Mouse (Mus musculus) Patski (cell line): ENCODE data around the gene Csf1. TPM values are rescaled to one million over a fixed set of nuclear protein-coding genes. Genes with fewer than 3 reads are reported as not detected.

ENCODE experiments used
- ATAC-seq: fragments of 100-300 bp; one replicate; pipeline ENCODE4 v1.8.0; 2021
- CTCF ChIA-PET: fragments of 350-600 bp; sonication (Branson Sonifier 250); formaldehyde crosslinking; loops from one replicate; lab custom pipeline; 2022; ENCODE audit warnings: inconsistent platforms; lab: Charles Lee
- POLR2A ChIA-PET: fragments of 350-600 bp; sonication (Branson Sonifier 250); formaldehyde crosslinking; loops from one replicate; lab custom pipeline; 2022; ENCODE audit warnings: antibody characterized with exemption, inconsistent platforms; lab: Charles Lee
- DNase-seq: peaks from one replicate; pipeline ENCODE4 v3.0.0-alpha.2; 2011; ENCODE audit warnings: low read depth, low spot score
- H3K27me3 ChIP-seq: fragments of 371-371 bp; one replicate; pipeline ENCODE4 v1.5.1; 2021
- CTCF ChIP-seq: fragments of 100-300 bp; IDR thresholded peaks from one replicate; pipeline ENCODE4 v1.5.1; 2021
- in situ Hi-C: fragments of 300-500 bp; cut with MboI; formaldehyde crosslinking; loops from 3 replicates; pipeline ENCODE4 v1.11.1; 2018; ENCODE audit warnings: low pct_unique_long_range_greater_than_20kb, mixed read lengths
- polyA plus RNA-seq: library from polyadenylated mRNA; unstranded; gene quantifications from one replicate; pipeline ENCODE4 v1.2.3, GENCODE M21; 2021

Csf1 gene
- polyA plus RNA-seq, 1 experiment from 2014 or later, result 414 TPM

- in situ Hi-C loops, result no loop called here
- no peaks in the 10 kb centered on the region for H3K27me3 ChIP-seq
- no peak for TF ChIP-seq CTCF
- ATAC-seq (no peak), DNase-seq (no peak)
- POLR2A ChIA-PET, result interaction anchor here (0.6 to 1.0 kb wide), 2 partner anchors 18 to 26 kb away, joined by 3 read pairs; no protein-coding TSS in a partner anchor
- CTCF ChIA-PET, result interaction anchor here (0.6 to 1.2 kb wide), 4 partner anchors 10 to 24 kb away, joined by 3 to 4 read pairs (median 4); no protein-coding TSS in a partner anchor
Measured at GRCm38 (mm10) chr3:107733329-107733728, 26.9 kb downstream of the Csf1 start.

DNA sequence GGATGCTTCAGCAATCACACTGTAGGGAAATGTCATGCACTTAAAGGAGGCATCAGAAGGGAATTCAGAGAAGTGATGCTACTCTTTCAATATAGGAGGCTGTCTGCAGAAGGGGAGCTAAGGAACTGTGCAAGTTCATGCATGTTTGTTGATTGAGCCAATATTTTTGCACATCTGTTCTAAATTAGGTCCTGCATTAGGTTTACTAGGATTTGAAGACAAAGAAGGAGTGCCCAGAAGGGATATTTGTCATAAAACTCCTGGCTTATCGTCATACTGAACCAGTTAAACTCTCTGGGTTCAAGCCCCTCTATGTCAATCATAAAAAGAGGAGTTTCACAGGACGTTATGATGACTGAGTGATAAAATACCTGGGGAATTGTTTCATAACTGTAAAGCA is 30.0 kb downstream of the Csf1 start:
- H3K27me3 ChIP-seq, result no peaks in the 10 kb centered on the region
- in situ Hi-C loops, result no loop called here
- ATAC-seq (no peak), DNase-seq (no peak)
- CTCF ChIA-PET, result interaction anchor here (1.7 to 1.8 kb wide), 2 partner anchors 10 to 14 kb away, joined by 4 to 6 read pairs; no protein-coding TSS in a partner anchor
- no peak for TF ChIP-seq CTCF
- POLR2A ChIA-PET, result no interaction called here

GRCm38 (mm10) chr3:107728509-107728908 is 31.8 kb downstream of the Csf1 start:
- ChIA-PET CTCF (interaction anchor here (1.5 to 7.2 kb wide), 4 partner anchors 9 to 24 kb away, joined by 3 to 39 read pairs (median 22); no protein-coding TSS in a partner anchor), POLR2A (interaction anchor here (0.5 kb wide), 1 partner anchor 817 kb away, joined by 3 read pairs; no protein-coding TSS in a partner anchor)
- TF ChIP-seq CTCF, result no peak
- in situ Hi-C loops, result no loop called here
- DNase-seq (no peak), ATAC-seq (no peak)
- H3K27me3 ChIP-seq, result no peaks in the 10 kb centered on the region

DNA sequence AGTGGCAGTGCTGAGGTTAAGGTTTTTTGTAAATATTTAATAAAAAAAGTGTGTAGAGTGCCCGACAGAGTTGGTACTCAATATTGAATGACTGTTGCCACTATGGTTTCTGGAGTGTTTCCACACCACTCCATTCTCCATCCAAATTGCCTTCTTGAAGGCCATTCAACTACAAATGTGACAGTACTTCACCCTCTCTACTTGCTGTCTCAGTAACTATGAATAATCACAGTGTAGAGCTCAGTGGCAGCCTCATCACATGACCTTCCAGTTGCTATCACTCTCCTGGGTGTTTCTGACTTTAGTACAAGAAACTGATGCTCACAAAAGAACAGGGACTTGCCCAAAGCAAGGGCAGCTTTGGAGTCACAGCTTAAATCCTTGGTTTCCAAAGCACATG is 44.3 kb downstream of the Csf1 start:
- no peaks in the 10 kb centered on the region for H3K27me3 ChIP-seq
- DNase-seq (no peak), ATAC-seq (no peak)
- ChIA-PET CTCF (interaction anchor here (0.9 to 5.3 kb wide), 12 partner anchors 8 to 151 kb away, joined by 3 to 39 read pairs (median 5); no protein-coding TSS in a partner anchor), POLR2A (interaction anchor here (1.1 to 1.9 kb wide), 3 partner anchors 17 to 78 kb away, joined by 3 to 10 read pairs (median 4); partner anchors contain the start of gene Ahcyl1)
- no peak for TF ChIP-seq CTCF
- in situ Hi-C loops, result no loop called here

- in situ Hi-C loops, result no loop called here
- POLR2A ChIA-PET, result interaction anchor here (0.8 to 1.9 kb wide), 4 partner anchors 8 to 80 kb away, joined by 3 to 4 read pairs (median 4); no protein-coding TSS in a partner anchor
- ATAC-seq (no peak), DNase-seq (no peak)
- CTCF ChIA-PET, result interaction anchor here (1.0 to 5.1 kb wide), 7 partner anchors 8 to 150 kb away, joined by 3 to 39 read pairs (median 5); no protein-coding TSS in a partner anchor
- no peaks in the 10 kb centered on the region for H3K27me3 ChIP-seq
- TF ChIP-seq CTCF, result no peak
Measured at GRCm38 (mm10) chr3:107714276-107714933, 45.9 kb downstream of the Csf1 start.

DNA sequence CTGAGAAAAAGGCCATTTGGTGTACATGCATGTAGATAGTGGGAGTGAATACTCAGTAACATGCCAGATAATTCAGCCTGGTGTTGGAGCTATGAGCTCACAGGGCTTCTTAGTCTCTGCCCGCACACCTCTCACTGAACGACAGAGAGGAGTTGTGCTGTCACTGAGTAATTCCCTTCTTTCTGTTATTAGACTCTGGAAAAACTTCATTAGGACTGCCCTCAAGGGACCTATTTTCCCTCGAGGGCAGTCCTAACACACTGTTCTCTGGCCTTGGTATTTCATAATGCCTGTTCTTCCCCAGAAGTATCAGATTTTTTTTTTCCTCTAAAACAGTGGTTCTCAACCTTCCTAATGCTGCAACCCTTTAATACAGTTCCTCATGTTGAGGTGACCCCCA is 48.2 kb downstream of the Csf1 start:
- POLR2A ChIA-PET, result interaction anchor here (1.6 kb wide), 1 partner anchor 12 kb away, joined by 4 read pairs; no protein-coding TSS in a partner anchor

DNA sequence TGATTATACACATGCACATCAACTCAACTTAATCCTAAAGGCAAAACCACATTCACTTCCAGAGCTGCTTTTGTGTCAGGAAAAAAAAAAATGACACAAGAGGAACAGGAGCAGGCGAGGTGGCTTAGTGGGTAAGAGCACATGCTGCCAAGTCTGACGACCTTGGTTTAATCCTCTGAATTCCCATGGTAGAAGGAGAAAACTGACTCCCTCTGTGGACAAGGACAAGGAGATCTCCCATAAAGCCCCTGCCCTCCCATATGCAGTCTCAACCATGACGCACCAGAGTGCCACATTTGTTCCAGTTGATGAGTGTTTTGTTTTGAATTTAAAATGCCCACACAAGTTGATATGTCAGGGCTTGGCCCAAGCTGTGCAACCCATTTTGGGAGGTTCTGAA is 51.1 kb downstream of the Csf1 start:
- no peaks in the 10 kb centered on the region for H3K27me3 ChIP-seq
- ATAC-seq, result no peak
- no peak for DNase-seq
- in situ Hi-C loops, result loop anchor here (10.0 kb wide), 1 partner anchor 436 kb away; the partner anchor contains the start of gene Gnai3
- ChIA-PET POLR2A (no interaction called here), CTCF (interaction anchor here (1.0 to 8.9 kb wide), 5 partner anchors 9 to 31 kb away, joined by 3 to 55 read pairs (median 33); no protein-coding TSS in a partner anchor)
- TF ChIP-seq CTCF, result no peak

More for the DNA sequence above, 48.2 kb downstream of the Csf1 start:
- DNase-seq (no peak), ATAC-seq (no peak)
- in situ Hi-C loops, result no loop called here
- no peak for TF ChIP-seq CTCF
- H3K27me3 ChIP-seq, result no peaks in the 10 kb centered on the region
- CTCF ChIA-PET, result interaction anchor here (5.8 kb wide), 1 partner anchor 13 kb away, joined by 39 read pairs; no protein-coding TSS in a partner anchor

- ATAC-seq, result no peak
- CTCF ChIA-PET, result interaction anchor here (0.7 to 15.8 kb wide), 13 partner anchors 8 to 256 kb away, joined by 3 to 215 read pairs (median 6); no protein-coding TSS in a partner anchor
Measured at GRCm38 (mm10) chr3:107707239-107707638, 53.0 kb downstream of the Csf1 start.

DNA sequence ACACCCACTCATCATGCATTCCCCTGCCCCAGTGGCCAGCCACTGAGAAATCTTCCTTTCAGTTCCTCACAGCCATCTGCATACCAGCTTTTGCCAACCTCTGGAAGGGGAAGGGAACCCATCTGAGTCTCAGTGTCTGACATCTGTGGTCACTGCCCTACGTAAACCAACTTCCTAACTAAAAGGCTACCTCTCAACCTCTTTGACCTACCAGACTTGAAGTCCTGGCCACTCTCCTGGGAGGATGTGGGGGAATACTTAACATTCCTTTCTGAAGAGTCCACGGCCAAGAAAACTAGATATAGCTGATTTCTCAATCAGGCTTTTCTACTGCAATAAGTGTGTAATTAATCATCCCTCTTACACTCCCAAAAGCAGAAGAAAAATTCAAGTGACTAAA is 54.1 kb downstream of the Csf1 start:
- DNase-seq, result peak; percentile 57
- ChIA-PET CTCF (interaction anchor here (0.8 to 15.8 kb wide), 14 partner anchors 9 to 158 kb away, joined by 3 to 215 read pairs (median 6); no protein-coding TSS in a partner anchor), POLR2A (interaction anchor here (0.6 to 1.9 kb wide), 6 partner anchors 9 to 54 kb away, joined by 3 to 10 read pairs (median 4); no protein-coding TSS in a partner anchor)
- ATAC-seq, result peak; percentile 81
- no peaks in the 10 kb centered on the region for H3K27me3 ChIP-seq
- in situ Hi-C loops, result loop anchor here (10.0 kb wide), 1 partner anchor 439 kb away; the partner anchor contains the start of gene Gnai3
- TF ChIP-seq CTCF, result no peak

More at GRCm38 (mm10) chr3:107707239-107707638, 53.0 kb downstream of the Csf1 start:
- in situ Hi-C loops, result loop anchor here (10.0 kb wide), 1 partner anchor 438 kb away; the partner anchor contains the start of gene Gnai3
- POLR2A ChIA-PET, result interaction anchor here (0.6 to 1.6 kb wide), 6 partner anchors 20 to 45 kb away, joined by 3 to 10 read pairs (median 4); no protein-coding TSS in a partner anchor
- DNase-seq, result no peak
- H3K27me3 ChIP-seq, result no peaks in the 10 kb centered on the region
- TF ChIP-seq CTCF, result no peak

GRCm38 (mm10) chr3:107704371-107704705 is 55.9 kb downstream of the Csf1 start:
- ChIA-PET POLR2A (interaction anchor here (0.6 to 1.5 kb wide), 3 partner anchors 33 to 49 kb away, joined by 3 to 8 read pairs (median 6); no protein-coding TSS in a partner anchor), CTCF (interaction anchor here (1.0 to 15.8 kb wide), 8 partner anchors 13 to 160 kb away, joined by 3 to 215 read pairs (median 4); no protein-coding TSS in a partner anchor)
- no peak for ATAC-seq
- no peak for DNase-seq
- H3K27me3 ChIP-seq, result no peaks in the 10 kb centered on the region
- in situ Hi-C loops, result loop anchor here (5.0 to 10.0 kb wide), 2 partner anchors 43 to 440 kb away; partner anchors contain the start of gene Gnai3
- TF ChIP-seq CTCF, result no peak
